Mouse (Mus musculus) C2C12 (cell line): ENCODE results near the gene Slc38a4.
A peak's percentile ranks its signal among the peaks of the same experiment; 100 is the strongest.

Source experiments
- CEBPB ChIP-seq: IDR thresholded peaks from one replicate; pipeline ENCODE4 v1.6.1; 2011; ENCODE audit warnings: low read depth, mild to moderate bottlenecking, control low read depth, moderate library complexity
- CTCF ChIP-seq: IDR thresholded peaks from one replicate; pipeline ENCODE4 v1.5.1; 2011; ENCODE audit not compliant: control insufficient read depth, insufficient read depth, insufficient read length
- MAX ChIP-seq: IDR thresholded peaks from one replicate; pipeline ENCODE4 v1.6.1; 2011; ENCODE audit warnings: mild to moderate bottlenecking, control low read depth

DNA sequence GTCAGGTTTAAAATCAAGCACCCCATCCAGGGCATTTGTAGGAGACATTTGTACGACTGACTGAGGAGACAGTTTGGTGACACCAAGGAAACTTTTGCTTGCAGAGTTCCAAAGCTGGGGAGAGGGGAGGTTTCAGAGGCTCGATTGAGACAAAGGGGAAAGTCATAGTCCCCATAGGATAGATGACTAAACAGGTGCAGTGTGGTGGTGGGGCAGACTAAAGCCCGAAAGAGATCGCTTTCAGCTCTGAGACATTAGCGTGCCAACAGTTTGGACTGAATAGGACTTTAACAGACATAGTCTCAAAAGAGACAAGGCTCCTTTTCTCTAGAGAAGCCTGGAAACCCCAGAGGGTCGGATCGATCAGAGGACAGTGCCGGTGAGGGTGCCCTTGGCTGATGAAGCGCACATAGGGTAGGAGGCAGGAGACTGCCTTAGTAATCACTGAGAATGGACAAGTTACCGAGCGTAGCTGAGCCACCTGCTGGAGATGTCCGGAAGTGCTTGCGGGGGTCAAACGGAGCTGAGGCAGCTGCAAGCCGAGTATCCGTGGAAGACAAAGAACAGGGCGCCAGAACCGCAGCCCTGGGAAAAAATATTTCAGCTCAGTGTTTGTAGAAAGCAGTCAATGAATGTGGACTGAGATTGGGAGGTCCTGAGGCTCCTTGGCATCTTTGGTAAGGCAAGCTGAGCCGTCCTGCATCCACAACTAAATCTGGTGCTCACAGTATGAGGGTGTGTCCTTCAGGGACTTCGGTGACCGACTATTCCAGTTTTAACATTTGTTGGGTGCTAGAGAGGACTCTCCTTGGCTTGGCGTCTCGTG is 102.4 kb downstream of the Slc38a4 start:
- TF ChIP-seq CEBPB, result no peak
- TF ChIP-seq MAX, result no peak
- peak; percentile 70 for TF ChIP-seq CTCF
